Mouse (Mus musculus) cortical plate, adult 2 months (tissue): ENCODE results near the gene 1700016D06Rik. TPM values are rescaled to one million over a fixed set of nuclear protein-coding genes. Genes with fewer than 3 reads are reported as not detected.

Experiments
- H3K27ac ChIP-seq: fragments of 200-500 bp; 2 replicates; pipeline ENCODE4 v1.5.1; 2012; ENCODE audit warnings: low read length, control low read depth, inconsistent platforms; ENCODE audit not compliant: insufficient read depth
- H3K4me1 ChIP-seq: fragments of 200-500 bp; 2 replicates; pipeline ENCODE4 v1.6.1; 2011; ENCODE audit warnings: low read length; ENCODE audit not compliant: control insufficient read depth, insufficient read depth
- H3K4me3 ChIP-seq: fragments of 200-500 bp; 2 replicates; pipeline ENCODE4 v1.5.1; 2011; ENCODE audit warnings: mild to moderate bottlenecking, low read length, control low read depth; ENCODE audit not compliant: insufficient read depth
- CTCF ChIP-seq: fragments of 200-500 bp; IDR thresholded peaks from 2 replicates; pipeline ENCODE4 v1.5.1; 2011; ENCODE audit warnings: mild to moderate bottlenecking, control low read depth, low read length; ENCODE audit not compliant: insufficient read depth; ENCODE audit errors: extremely low read depth
- POLR2A ChIP-seq: fragments of 200-500 bp; IDR thresholded peaks from 2 replicates; pipeline ENCODE4 v1.6.1; 2011; ENCODE audit warnings: mild to moderate bottlenecking, low read length, control low read depth; ENCODE audit not compliant: insufficient read depth; ENCODE audit errors: extremely low read depth
- polyA plus RNA-seq: library from polyadenylated mRNA; depleted of rRNA; stranded (reverse); fragments of >200 nt; gene quantifications from 2 replicates; pipeline ENCODE4 v1.2.3, GENCODE M21; 2012; rRNA removed

1700016D06Rik gene
- polyA plus RNA-seq, 1 experiment, result not detected

GRCm38 (mm10) chr8:11627717-11628116 lies 73.1 kb downstream of the 1700016D06Rik start:
- TF ChIP-seq CTCF, result no peak
- TF ChIP-seq POLR2A, result no peak
- H3K4me3 ChIP-seq, result no peak overlapping the region

GRCm38 (mm10) chr8:11625084-11625483 lies 75.8 kb downstream of the 1700016D06Rik start:
- Histone ChIP-seq H3K4me1 (peaks cover 13% of the 10 kb centered on the region), H3K4me3 (no peak overlapping the region), H3K27ac (no peak overlapping the region)
- TF ChIP-seq POLR2A (no peak), CTCF (no peak)

More at GRCm38 (mm10) chr8:11627717-11628116, 73.1 kb downstream of the 1700016D06Rik start:
- peaks cover 13% of the 10 kb centered on the region for H3K4me1 ChIP-seq
- no peak overlapping the region for H3K27ac ChIP-seq

GRCm38 (mm10) chr8:11619091-11619490 lies 81.8 kb downstream of the 1700016D06Rik start:
- H3K27ac ChIP-seq, result no peak overlapping the region
- H3K4me3 ChIP-seq, result no peak overlapping the region
- H3K4me1 ChIP-seq, result no peaks in the 10 kb centered on the region
- TF ChIP-seq POLR2A, result no peak
- no peak for TF ChIP-seq CTCF

- no peaks in the 10 kb centered on the region for H3K4me1 ChIP-seq
- no peak for TF ChIP-seq CTCF
- TF ChIP-seq POLR2A, result no peak
- no peak overlapping the region for H3K4me3 ChIP-seq
- H3K27ac ChIP-seq, result no peak overlapping the region
These were observed 82.8 kb downstream of the 1700016D06Rik start for GRCm38 (mm10) chr8:11618063-11618462.

- H3K4me3 ChIP-seq, result no peak overlapping the region
- TF ChIP-seq CTCF (peak; percentile 79), POLR2A (no peak)
- no peaks in the 10 kb centered on the region for H3K4me1 ChIP-seq
- no peak overlapping the region for H3K27ac ChIP-seq
These were observed 84.6 kb downstream of the 1700016D06Rik start for GRCm38 (mm10) chr8:11616294-11616693.

GRCm38 (mm10) chr8:11614126-11614835 lies 86.6 kb downstream of the 1700016D06Rik start:
- Histone ChIP-seq H3K27ac (no peak overlapping the region), H3K4me3 (no peak overlapping the region), H3K4me1 (no peaks in the 10 kb centered on the region)
- TF ChIP-seq POLR2A (no peak), CTCF (no peak)

- H3K4me1 ChIP-seq, result no peaks in the 10 kb centered on the region
- no peak for TF ChIP-seq POLR2A
- no peak for TF ChIP-seq CTCF
- no peak overlapping the region for H3K4me3 ChIP-seq
- H3K27ac ChIP-seq, result no peak overlapping the region
These were observed 92.0 kb downstream of the 1700016D06Rik start for GRCm38 (mm10) chr8:11608848-11609247.

Other genes with a start within 250 kb of the 1700016D06Rik start
- gene Rab20, start 222.4 kb downstream of the 1700016D06Rik start, polyA plus RNA-seq, result 0.98 and 1.2 TPM in 2 replicates
- gene Naxd, start 203.6 kb downstream of the 1700016D06Rik start, polyA plus RNA-seq, result 96.5 and 98.5 TPM in 2 replicates
- gene Cars2, start 150.3 kb downstream of the 1700016D06Rik start, polyA plus RNA-seq, result 25.9 and 27.4 TPM in 2 replicates
- 45.5 and 52.9 TPM in 2 replicates for gene Ing1, start 145.5 kb downstream of the 1700016D06Rik start, polyA plus RNA-seq
- 65.9 and 67.2 TPM in 2 replicates for gene Ankrd10, start 65.3 kb downstream of the 1700016D06Rik start, polyA plus RNA-seq
- gene Arhgef7, start 26.7 kb upstream of the 1700016D06Rik start, polyA plus RNA-seq, result 71.1 and 75.9 TPM in 2 replicates
- not detected in 2 replicates for gene Tex29, start 139.4 kb upstream of the 1700016D06Rik start, polyA plus RNA-seq